Comparison of ENCODE assay signal across 11 mouse cellular contexts in the genomic region with DNA sequence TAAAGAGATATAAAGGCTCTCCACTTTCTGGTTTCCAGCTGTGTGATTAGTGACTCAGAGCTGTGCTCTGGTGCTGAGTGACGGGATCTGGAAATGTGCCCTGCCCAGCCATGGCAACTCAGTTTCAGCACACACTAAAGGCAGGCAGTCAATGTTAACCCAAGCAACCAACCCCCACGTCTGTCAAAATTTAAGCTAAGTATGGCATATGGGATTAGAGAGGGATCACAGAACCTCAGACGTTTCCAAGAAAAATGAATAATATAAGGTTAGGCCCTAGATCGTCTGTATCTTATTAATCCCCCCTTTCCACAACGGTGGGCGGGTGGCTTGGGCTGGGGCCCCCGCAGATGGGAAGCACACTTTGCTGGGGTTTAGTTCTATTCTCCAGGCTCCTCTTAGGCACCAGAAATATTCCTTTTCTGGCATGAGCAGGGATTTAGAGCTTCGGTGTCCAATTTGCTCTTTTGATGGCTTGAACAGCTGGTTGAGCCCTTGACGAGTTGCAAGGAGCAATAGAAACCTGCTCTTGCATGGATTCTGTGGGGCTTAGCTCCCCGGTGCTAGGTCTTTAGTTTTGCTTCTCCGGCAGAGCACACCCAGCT.
A peak's percentile ranks its signal among the peaks of the same experiment; 100 is the strongest.
DNase-seq lines count a peak whose midpoint lies in the region; ATAC-seq and TF ChIP-seq lines count a peak whose summit lies in the region.
"Had no signal": no experiment of that assay in that cellular context is flagged by ENCODE, and none has a peak within 500 bp of the region (broad histone marks: within the 10 kb centered on the region; RNA-seq: fewer than 3 reads in every experiment).

No protein-coding gene starts in this region.

- no peak overlapping the region for H3K4me2 ChIP-seq in lung, postnatal 0 days (replicated peaks; ENCODE audit: low read depth, low read length)
- H3K4me2 ChIP-seq: heart, embryonic 12.5 days; hindbrain, embryonic 13.5 days; kidney, embryonic 15.5 days had no signal

- H3K4me3 ChIP-seq in gastrocnemius, adult 2 months: peak overlapping the region; percentile 4; the same call in 1 of the 2 replicates
- no peak overlapping the region for H3K4me3 ChIP-seq in lung, postnatal 0 days (ENCODE audit: low read depth, low read length)
- H3K4me3 ChIP-seq: heart, embryonic 12.5 days; hindbrain, embryonic 13.5 days; kidney, embryonic 15.5 days had no signal

- no peak for TF ChIP-seq EP300 in lung, postnatal 0 days (IDR thresholded peaks at IDR 0.05)

- H3K27ac ChIP-seq in gastrocnemius, adult 2 months: peak overlapping the region; percentile 62
- no peak overlapping the region for H3K27ac ChIP-seq in lung, postnatal 0 days (ENCODE audit: low read length)
- H3K27ac ChIP-seq: hindbrain, embryonic 13.5 days; kidney, embryonic 15.5 days; liver, embryonic 14.5 days had no signal

- H3K36me3 ChIP-seq in lung, postnatal 0 days (ENCODE audit: insufficient read depth, low read length): no peaks in the 10 kb centered on the region
- H3K36me3 ChIP-seq: heart, embryonic 12.5 days; hindbrain, embryonic 13.5 days; kidney, embryonic 15.5 days had no signal

- DNase-seq in gastrocnemius, adult 2 months: peak; percentile 40
- DNase-seq in gastrocnemius, postnatal 36 days: no peak
- DNase-seq in 3T3-L1 (ENCODE audit: low read depth, low spot score): peak; percentile 86
- DNase-seq in adrenal gland, postnatal 36 days: peak; percentile 26 to 57
- peak; percentile 56 for DNase-seq in lung, postnatal 0 days (ENCODE audit: low spot score)
- DNase-seq in ovary, postnatal 10 days (ENCODE audit: low spot score): no peak
- DNase-seq in kidney, postnatal 36 days: no peak

- 73% methylated on average over 11 of the region's 11 CpGs for WGBS in lung, postnatal 0 days

- no peak overlapping the region for H3K9ac ChIP-seq in lung, postnatal 0 days (replicated peaks; ENCODE audit: low read depth)
- H3K9ac ChIP-seq: heart, embryonic 12.5 days; hindbrain, embryonic 13.5 days; kidney, embryonic 15.5 days; liver, embryonic 14.5 days had no signal

- peak; percentile 62 for ATAC-seq in lung, postnatal 0 days

- no peak for TF ChIP-seq CTCF in gastrocnemius, adult 2 months (IDR thresholded peaks at IDR 0.05)
- no peak for TF ChIP-seq CTCF in lung, postnatal 0 days (IDR thresholded peaks at IDR 0.05)

- no peaks in the 10 kb centered on the region for H3K27me3 ChIP-seq in lung, postnatal 0 days (replicated peaks; ENCODE audit: insufficient read depth, low read length)
- H3K27me3 ChIP-seq: heart, embryonic 12.5 days; hindbrain, embryonic 13.5 days; kidney, embryonic 15.5 days had no signal

- H3K9me3 ChIP-seq in lung, postnatal 0 days (ENCODE audit: low read length): no peaks in the 10 kb centered on the region
- H3K9me3 ChIP-seq: heart, embryonic 12.5 days; hindbrain, embryonic 13.5 days; kidney, embryonic 15.5 days had no signal

- no peaks in the 10 kb centered on the region for H3K4me1 ChIP-seq in lung, postnatal 0 days (ENCODE audit: insufficient read depth, low read depth, low read length)
- H3K4me1 ChIP-seq: heart, embryonic 12.5 days; hindbrain, embryonic 13.5 days had no signal

- intact Hi-C loops in gastrocnemius, adult 2 months (cut with DNase I): no loop called here
- intact Hi-C loops in gastrocnemius, postnatal 36 days (cut with DNase I): no loop called here

Comparison
In these comparisons a context has a peak if more than half of its experiments do, and no peak if none do; other contexts are left out.
1. DNase-seq: peak in gastrocnemius, adult 2 months (single experiment), 3T3-L1 (single experiment), adrenal gland, postnatal 36 days (2 of 2) and lung, postnatal 0 days (single experiment); none in gastrocnemius, postnatal 36 days (0 of 2), ovary, postnatal 10 days (single experiment) and kidney, postnatal 36 days (0 of 2).